ENCODE assay signal across 12 mouse cellular contexts in genomic region chr14:12580786-12581185, GRCm38 (mm10).
"Had no signal": no experiment of that assay in that cellular context is flagged by ENCODE, and none has a peak within 500 bp of the region (broad histone marks: within the 10 kb centered on the region; RNA-seq: fewer than 3 reads in every experiment).

No protein-coding gene starts in this region.

- H3K27me3 ChIP-seq: liver, embryonic 15.5 days; midbrain, embryonic 12.5 days; stomach, embryonic 15.5 days had no signal

- ATAC-seq: intestine, embryonic 16.5 days; lung, postnatal 0 days had no signal

- H3K9me3 ChIP-seq: limb, embryonic 10.5 days; liver, embryonic 15.5 days; midbrain, embryonic 12.5 days; stomach, embryonic 15.5 days had no signal

- DNase-seq: kidney, postnatal 10 days; lung, adult 2 months; lung, postnatal 36 days; right cerebral cortex, postnatal 14 days; thymus, postnatal 36 days had no signal

- H3K4me3 ChIP-seq: limb, embryonic 10.5 days; liver, embryonic 15.5 days; midbrain, embryonic 12.5 days; stomach, embryonic 15.5 days had no signal

- H3K9ac ChIP-seq: liver, embryonic 15.5 days; midbrain, embryonic 12.5 days; stomach, embryonic 15.5 days had no signal

- H3K4me1 ChIP-seq: limb, embryonic 10.5 days; liver, embryonic 15.5 days had no signal

- H3K4me2 ChIP-seq: liver, embryonic 11.5 days; liver, embryonic 15.5 days; midbrain, embryonic 12.5 days; stomach, embryonic 15.5 days had no signal

- H3K36me3 ChIP-seq: limb, embryonic 10.5 days; liver, embryonic 15.5 days; midbrain, embryonic 12.5 days; stomach, embryonic 15.5 days had no signal

- H3K27ac ChIP-seq: limb, embryonic 10.5 days; liver, embryonic 15.5 days; midbrain, embryonic 12.5 days; stomach, embryonic 15.5 days had no signal
